Mouse (Mus musculus) CH12.LX (cell line): Measurements from ENCODE around the gene Rab20. TPM values are rescaled to one million over a fixed set of nuclear protein-coding genes. Genes with fewer than 3 reads are reported as not detected.

ENCODE experiments used
- DNase-seq: peaks from one replicate; pipeline ENCODE4 v3.0.0-alpha.2; 2013; ENCODE audit errors: extremely low read depth
- H3K27ac ChIP-seq: 2 replicates; pipeline ENCODE4 v1.5.1; 2012; ENCODE audit warnings: low read depth, mild to moderate bottlenecking, control low read depth, moderate library complexity; ENCODE audit not compliant: insufficient read depth
- H3K27me3 ChIP-seq: replicated peaks from 2 replicates; pipeline ENCODE3; 2012; ENCODE audit warnings: inconsistent platforms
- H3K36me3 ChIP-seq, 2 experiments: replicated peaks in 1 of 2; 2 replicates each; pipeline versions ENCODE3 to v1.6.1; 2012; ENCODE audit warnings: inconsistent platforms in 1 of 2, low read length in 1 of 2, mild to moderate bottlenecking in 1 of 2, mixed read lengths in 1 of 2, moderate library complexity in 1 of 2; ENCODE audit not compliant: control insufficient read depth in 1 of 2, insufficient read depth in 1 of 2
- H3K4me1 ChIP-seq, 2 experiments: 2 replicates each; pipeline ENCODE4 v1.6.1; 2012; ENCODE audit warnings: inconsistent platforms in 1 of 2, moderate library complexity in 1 of 2; ENCODE audit not compliant: insufficient read depth in 2 of 2, control insufficient read depth in 1 of 2
- H3K4me2 ChIP-seq: 2 replicates; pipeline ENCODE4 v1.6.1; 2012; ENCODE audit warnings: low read depth, mild to moderate bottlenecking, control low read depth; ENCODE audit not compliant: poor library complexity, insufficient read depth, severe bottlenecking
- H3K4me3 ChIP-seq, 3 experiments: fragments of 150-350 bp in 1 of 3; sonication (generic) in 1 of 3; replicated peaks in 1 of 3; 2 replicates each; pipeline versions ENCODE3 to v1.5.1; 2011 to 2012; ENCODE audit warnings: low read depth in 2 of 3, low read length in 2 of 3, mild to moderate bottlenecking in 2 of 3, moderate library complexity in 2 of 3, control low read depth in 1 of 3, improper control_type of control experiment in 1 of 3, inconsistent platforms in 1 of 3, mixed read lengths in 1 of 3; ENCODE audit not compliant: poor library complexity in 1 of 3
- H3K79me2 ChIP-seq: replicated peaks from 2 replicates; pipeline ENCODE4 v1.6.1; 2012; ENCODE audit warnings: mild to moderate bottlenecking, moderate library complexity; ENCODE audit not compliant: control insufficient read depth, poor library complexity, insufficient read depth, severe bottlenecking; ENCODE audit errors: extremely low read depth
- H3K9ac ChIP-seq: 2 replicates; pipeline ENCODE4 v1.6.1; 2012; ENCODE audit warnings: low read depth, mild to moderate bottlenecking, control low read depth, moderate library complexity; ENCODE audit not compliant: insufficient read depth
- H3K9me3 ChIP-seq: replicated peaks from 2 replicates; pipeline ENCODE3; 2012; ENCODE audit warnings: low read length, inconsistent platforms, mixed read lengths
- BHLHE40 ChIP-seq: IDR thresholded peaks from 2 replicates; pipeline ENCODE4 v1.6.1; 2011; ENCODE audit warnings: mild to moderate bottlenecking, low read depth, low read length, improper control_type of control experiment
- CTCF ChIP-seq, 2 experiments: IDR thresholded peaks in 1 of 2; conservative IDR thresholded peaks in 1 of 2; 2 replicates each; pipeline ENCODE4 v1.5.1; 2011 to 2012; ENCODE audit warnings: low read depth in 2 of 2, low read length in 2 of 2, improper control_type of control experiment in 1 of 2, inconsistent platforms in 1 of 2, mild to moderate bottlenecking in 1 of 2, moderate library complexity in 1 of 2
- E2F4 ChIP-seq: IDR thresholded peaks from 2 replicates; pipeline ENCODE4 v1.6.1; 2011; ENCODE audit warnings: low read depth, low read length, improper control_type of control experiment; ENCODE audit not compliant: insufficient replicate concordance
- ELF1 ChIP-seq: IDR thresholded peaks from 2 replicates; pipeline ENCODE4 v1.6.1; 2014; ENCODE audit warnings: low read depth, mild to moderate bottlenecking, inconsistent platforms, low read length, improper control_type of control experiment
- EP300 ChIP-seq: IDR thresholded peaks from 2 replicates; pipeline ENCODE4 v1.6.1; 2011; ENCODE audit warnings: low read length, improper control_type of control experiment
- ETS1 ChIP-seq: conservative IDR thresholded peaks from 2 replicates; pipeline ENCODE4 v1.6.1; 2012; ENCODE audit warnings: low read depth, mild to moderate bottlenecking, inconsistent platforms, low read length, improper control_type of control experiment, moderate library complexity
- IRF4 ChIP-seq: IDR thresholded peaks from 2 replicates; pipeline ENCODE4 v1.6.1; 2014; ENCODE audit warnings: low read depth, mild to moderate bottlenecking, inconsistent platforms, low read length, improper control_type of control experiment
- JUND ChIP-seq: conservative IDR thresholded peaks from 2 replicates; pipeline ENCODE4 v1.6.1; 2011; ENCODE audit warnings: low read depth, low read length, improper control_type of control experiment
- MAFK ChIP-seq: IDR thresholded peaks from 2 replicates; pipeline ENCODE4 v1.6.1; 2011; ENCODE audit warnings: low read length, improper control_type of control experiment; ENCODE audit not compliant: insufficient replicate concordance
- MEF2A ChIP-seq: IDR thresholded peaks from 2 replicates; pipeline ENCODE4 v1.6.1; 2014; ENCODE audit warnings: low read depth, mild to moderate bottlenecking, inconsistent platforms, low read length, improper control_type of control experiment, borderline replicate concordance
- NELFE ChIP-seq: IDR thresholded peaks from 2 replicates; pipeline ENCODE4 v1.6.1; 2011; ENCODE audit warnings: low read depth, low read length, improper control_type of control experiment
- PAX5 ChIP-seq: IDR thresholded peaks from 2 replicates; pipeline ENCODE4 v1.6.1; 2012; ENCODE audit warnings: low read length, inconsistent platforms, mixed read lengths
- POLR2A ChIP-seq: IDR thresholded peaks from 2 replicates; pipeline ENCODE4 v1.6.1; 2011; ENCODE audit warnings: low read depth, mild to moderate bottlenecking, improper control_type of control experiment, low read length
- RAD21 ChIP-seq: IDR thresholded peaks from 2 replicates; pipeline ENCODE4 v1.6.1; 2011; ENCODE audit warnings: low read depth, mild to moderate bottlenecking, low read length, improper control_type of control experiment, moderate library complexity
- SIN3A ChIP-seq: IDR thresholded peaks from 2 replicates; pipeline ENCODE4 v1.6.1; 2012; ENCODE audit warnings: low read length, improper control_type of control experiment, inconsistent platforms
- TBP ChIP-seq: conservative IDR thresholded peaks from 2 replicates; pipeline ENCODE4 v1.6.1; 2011; ENCODE audit warnings: low read depth, low read length, improper control_type of control experiment
- TCF12 ChIP-seq: IDR thresholded peaks from 2 replicates; pipeline ENCODE4 v1.6.1; 2014; ENCODE audit warnings: low read depth, mild to moderate bottlenecking, inconsistent platforms, low read length, improper control_type of control experiment
- UBTF ChIP-seq: IDR thresholded peaks from 2 replicates; pipeline ENCODE4 v1.6.1; 2012; ENCODE audit warnings: low read depth, mild to moderate bottlenecking, inconsistent platforms, low read length, improper control_type of control experiment, moderate library complexity
- ZC3H11A ChIP-seq: IDR thresholded peaks from 2 replicates; pipeline ENCODE4 v1.6.1; 2012; ENCODE audit warnings: low read depth, mild to moderate bottlenecking, inconsistent platforms, low read length, improper control_type of control experiment
- dilution Hi-C: fragments of 300-500 bp; cut with MboI; formaldehyde crosslinking; loops from 2 replicates; pipeline ENCODE4 v1.14.3; 2020; ENCODE audit warnings: low sequenced_read_pairs; ENCODE audit not compliant: extremely low pct_unique_long_range_greater_than_20kb, extremely low pct_ligation_motif_present
- in situ Hi-C: fragments of 300-500 bp; cut with MboI; formaldehyde crosslinking; loops from 3 replicates; pipeline ENCODE4 v1.14.3; 2019; ENCODE audit warnings: low sequenced_read_pairs, low pct_ligation_motif_present, low pct_unique_long_range_greater_than_20kb, mixed read lengths
- polyA plus RNA-seq: library from polyadenylated mRNA; unstranded; fragments of >175 nt; gene quantifications from 2 replicates; pipeline ENCODE4 v1.2.1, GENCODE M21; 2012; ENCODE audit warnings: low read depth; ENCODE audit not compliant: insufficient read length
- total RNA-seq, 2 experiments: library from RNA; depleted of rRNA; stranded (reverse); fragments of 300-350 nt in 1 of 2; fragments of >200 nt in 1 of 2; gene quantifications; 2 replicates each; pipeline ENCODE4 v1.2.3; 2012 to 2014

Rab20 gene
- total and polyA plus RNA-seq, 3 experiments = 12.8 to 22.8 (median 18.2) TPM

- Histone ChIP-seq H3K4me3 (no peak overlapping the region), H3K27ac (peak overlapping the region; percentile 90; the same call in 1 of the 2 replicates), H3K9ac (no peak overlapping the region), H3K27me3 (no peaks in the 10 kb centered on the region), H3K79me2 (peaks cover 10% of the 10 kb centered on the region), H3K4me2 (no peak overlapping the region)
- dilution Hi-C loops = no loop called here
- in situ Hi-C loops = no loop called here
- no peak for DNase-seq
- TF ChIP-seq UBTF (0 out of 2 replicates have a peak, but pooled peaks have one; percentile 25), MAFK (no peak)
- TF ChIP-seq, all 38 proteins: peak for 1
- Histone ChIP-seq H3K9me3 (peaks cover 17% of the 10 kb centered on the region), H3K36me3 (peaks cover 5 to 18% of the 10 kb centered on the region in 2 experiments), H3K4me1 (peaks cover 52 to 83% of the 10 kb centered on the region in 2 experiments)
These were observed 15.9 kb downstream of the Rab20 start for GRCm38 (mm10) chr8:11462641-11463040.

GRCm38 (mm10) chr8:11461847-11462246 lies 16.7 kb downstream of the Rab20 start:
- H3K9me3 ChIP-seq = peaks cover 10% of the 10 kb centered on the region
- H3K27me3 ChIP-seq = no peaks in the 10 kb centered on the region
- dilution Hi-C loops = no loop called here
- H3K79me2 ChIP-seq = peaks cover 8% of the 10 kb centered on the region
- H3K36me3 ChIP-seq = peaks cover 0 to 11% of the 10 kb centered on the region in 2 experiments
- DNase-seq = no peak
- peak overlapping the region in 1 of 3 experiments; percentile 19 for H3K4me3 ChIP-seq
- H3K9ac ChIP-seq = no peak overlapping the region
- H3K27ac ChIP-seq = peak overlapping the region; percentile 7; the same call in 1 of the 2 replicates
- peaks cover 56 to 86% of the 10 kb centered on the region in 2 experiments for H3K4me1 ChIP-seq
- no peak overlapping the region for H3K4me2 ChIP-seq
- no peak for TF ChIP-seq ELF1
- no peak for TF ChIP-seq TBP
- no peak for TF ChIP-seq JUND
- no peak for TF ChIP-seq NELFE
- TF ChIP-seq E2F4 = no peak
- no peak for TF ChIP-seq MEF2A
- TF ChIP-seq POLR2A = no peak
- no peak for TF ChIP-seq CTCF (conservative IDR thresholded peaks at IDR 0.05 in 1 of 2, IDR thresholded peaks at IDR 0.05 in 1 of 2; ENCODE audit: low read depth in 2 of 2, low read length in 2 of 2)
- no peak for TF ChIP-seq RAD21
- no peak for TF ChIP-seq ZC3H11A
- in situ Hi-C loops = no loop called here

- TF ChIP-seq E2F4 (no peak), TCF12 (peak; percentile 82), EP300 (peak; percentile 81), SIN3A (no peak), ETS1 (peak; percentile 67), IRF4 (peak; percentile 81), BHLHE40 (peak; percentile 77), PAX5 (no peak), ELF1 (peak; percentile 45; the same call in 1 of the 2 replicates), MEF2A (peak; percentile 50; the same call in 1 of the 2 replicates), MAFK (peak; percentile 20; the same call in 1 of the 2 replicates)
- TF ChIP-seq, all 38 proteins: peak for 8
- Histone ChIP-seq H3K27me3 (no peaks in the 10 kb centered on the region), H3K27ac (peak overlapping the region; percentile 79), H3K4me3 (no peak overlapping the region), H3K9me3 (peaks cover 10% of the 10 kb centered on the region), H3K36me3 (peaks cover 0 to 12% of the 10 kb centered on the region in 2 experiments), H3K9ac (no peak overlapping the region; the same call in 1 of the 2 replicates), H3K4me2 (peak overlapping the region; percentile 18; the same call in 1 of the 2 replicates), H3K4me1 (peaks cover 60 to 83% of the 10 kb centered on the region in 2 experiments), H3K79me2 (peaks cover 8% of the 10 kb centered on the region)
- in situ Hi-C loops (no loop called here), dilution Hi-C loops (no loop called here)
- DNase-seq = no peak
These were observed 17.6 kb downstream of the Rab20 start for GRCm38 (mm10) chr8:11460934-11461333.
